Mouse (Mus musculus): Measurements from ENCODE around the gene Arhgap19. TPM values are rescaled to one million over a fixed set of nuclear protein-coding genes. Genes with fewer than 3 reads are reported as not detected.

The Arhgap19 gene
- total RNA-seq, 2 experiments from 2014 or later = 8.0 to 8.1 TPM

- no peak for DNase-seq (ENCODE audit: low spot score)
These were observed 55.8 kb downstream of the Arhgap19 start for GRCm38 (mm10) chr19:41745941-41746557.

- no peak for DNase-seq (ENCODE audit: low spot score)
These were observed 58.5 kb downstream of the Arhgap19 start, which contains the start of gene Slit1 for GRCm38 (mm10) chr19:41743396-41743795. Gene Slit1, minus strand, starts transcription at chr19:41743665.

GRCm38 (mm10) chr19:41738896-41739295 is 63.0 kb downstream of the Arhgap19 start:
- no peak for DNase-seq (ENCODE audit: low spot score)

GRCm38 (mm10) chr19:41738429-41738805 is 63.4 kb downstream of the Arhgap19 start:
- no peak for DNase-seq (ENCODE audit: low spot score)

GRCm38 (mm10) chr19:41737657-41738428 is 64.0 kb downstream of the Arhgap19 start:
- no peak for DNase-seq (ENCODE audit: low spot score)

- no peak for DNase-seq (ENCODE audit: low spot score)
These were observed 67.2 kb downstream of the Arhgap19 start for GRCm38 (mm10) chr19:41734685-41735084.

GRCm38 (mm10) chr19:41725491-41725890 is 76.4 kb downstream of the Arhgap19 start:
- DNase-seq (ENCODE audit: low spot score) = no peak

GRCm38 (mm10) chr19:41724831-41725470 is 76.9 kb downstream of the Arhgap19 start:
- DNase-seq (ENCODE audit: low spot score) = no peak

GRCm38 (mm10) chr19:41723337-41723736 is 78.5 kb downstream of the Arhgap19 start:
- DNase-seq (ENCODE audit: low spot score) = no peak

GRCm38 (mm10) chr19:41719436-41719835 is 82.4 kb downstream of the Arhgap19 start:
- DNase-seq (ENCODE audit: low spot score) = no peak

Other genes starting within 250 kb of the Arhgap19 start
- 1 to 10 TPM; 4.3 to 5.6 TPM for gene Gm340, start 219.7 kb downstream of the Arhgap19 start, total RNA-seq (2021)
- 1 to 10 TPM in 1 of 2 experiments, under 1 TPM in 1; 0.50 to 1.2 TPM for gene Slit1, start 58.4 kb downstream of the Arhgap19 start, total RNA-seq (2021)
- gene Frat1, start 27.9 kb upstream of the Arhgap19 start, total RNA-seq (2021) = 1 to 10 TPM; 3.5 to 6.2 TPM
- 10 to 100 TPM in 1 of 2 experiments, 1 to 10 TPM in 1; 6.6 to 12.4 TPM for gene Frat2, start 46.1 kb upstream of the Arhgap19 start, total RNA-seq (2021)
- gene Rrp12, start 94.1 kb upstream of the Arhgap19 start, total RNA-seq (2021) = 10 to 100 TPM; 31.0 to 31.2 TPM
- 10 to 100 TPM; 15.0 to 26.3 TPM for gene Pgam1, start 109.9 kb upstream of the Arhgap19 start, total RNA-seq (2021)
- 10 to 100 TPM; 19.9 to 20.1 TPM for gene Exosc1, start 131.4 kb upstream of the Arhgap19 start, total RNA-seq (2021)
- gene Zdhhc16, start 131.4 kb upstream of the Arhgap19 start, total RNA-seq (2021) = 10 to 100 TPM; 17.4 to 20.2 TPM
- gene Mms19, start 179.1 kb upstream of the Arhgap19 start, total RNA-seq (2021) = 1 to 10 TPM; 8.7 to 9.7 TPM
- 10 to 100 TPM; 15.5 to 17.3 TPM for gene Ubtd1, start 179.7 kb upstream of the Arhgap19 start, total RNA-seq (2021)
- 100 to 1,000 TPM; 180 to 360 TPM for gene Ankrd2, start 234.0 kb upstream of the Arhgap19 start, total RNA-seq (2021)
- 1 to 10 TPM; 2.8 to 4.2 TPM for gene Hoga1, start 243.6 kb upstream of the Arhgap19 start, total RNA-seq (2021)

Data from gastrocnemius, adult 18-20 months (tissue).